Mouse (Mus musculus) 3T3-L1 (cell line): ENCODE measurements at regions not wholly inside any gene's neighbourhood (a gene's known extent, or its start where the extent isn't known, plus 50 kb on each side); places are given as distances from the start of the nearest gene placed in this dataset.

Experiments
- DNase-seq: peaks from one replicate; pipeline ENCODE4 v3.0.0-alpha.2; 2015; ENCODE audit warnings: low read depth, low spot score

- DNase-seq: no peak
Measured at GRCm38 (mm10) chr3:33305756-33306155, 162.7 kb upstream of the Pex5l start.

GRCm38 (mm10) chr3:33262797-33263196 lies 119.8 kb upstream of the Pex5l start:
- DNase-seq: no peak

- no peak for DNase-seq
Measured at GRCm38 (mm10) chr3:33219271-33220065, 76.4 kb upstream of the Pex5l start.

- no peak for DNase-seq
Measured at GRCm38 (mm10) chr3:33218291-33218690, 75.2 kb upstream of the Pex5l start.

- no peak for DNase-seq
Measured at GRCm38 (mm10) chr3:33217360-33218034, 74.5 kb upstream of the Pex5l start.

GRCm38 (mm10) chr3:33211224-33211817 lies 68.3 kb upstream of the Pex5l start:
- DNase-seq: no peak
